Mouse (Mus musculus): ENCODE data around the gene Tmem128.

Gene Tmem128
- long read RNA-seq, experiment 1, transcript Tmem128-201 (5 exons, 1,291 nt) = major isoform, 20 of 23 reads
- long read RNA-seq, experiment 1, partial matches to known transcripts = 0 of 23 reads
- long read RNA-seq, experiment 1, other reads (novel, unspliced or antisense) = 0 of 23 reads
- long read RNA-seq, experiment 2, transcript Tmem128-201 (5 exons, 1,291 nt) = major isoform, 16 of 23 reads
- long read RNA-seq, experiment 2, partial matches to known transcripts = 0 of 23 reads
- long read RNA-seq, experiment 2, other reads (novel, unspliced or antisense) = 1 of 23 reads

- intact Hi-C loops (cut with DNase I) = no loop called here
Measured at GRCm38 (mm10) chr5:38260107-38260682, at the start of gene Tmem128. Gene Tmem128, plus strand, starts transcription at chr5:38260185.

- intact Hi-C loops (cut with DNase I) = no loop called here
Measured at GRCm38 (mm10) chr5:38211691-38212090, 48.3 kb upstream of the Tmem128 start.

GRCm38 (mm10) chr5:38213009-38213408, 47.0 kb upstream of the Tmem128 start:
- intact Hi-C loops (cut with DNase I) = no loop called here

- intact Hi-C loops (cut with DNase I) = no loop called here
Measured at GRCm38 (mm10) chr5:38219771-38220307, 40.1 kb upstream of the Tmem128 start.

GRCm38 (mm10) chr5:38220328-38220912, 39.6 kb upstream of the Tmem128 start, which contains the start of the genes Zbtb49 and Lyar:
Gene Zbtb49, minus strand, starts transcription at chr5:38220457.
Gene Lyar, plus strand, starts transcription at chr5:38220470.
- intact Hi-C loops (cut with DNase I) = no loop called here

- intact Hi-C loops (cut with DNase I) = no loop called here
Measured at GRCm38 (mm10) chr5:38235422-38235821, 24.6 kb upstream of the Tmem128 start.

- intact Hi-C loops (cut with DNase I) = no loop called here
Measured at GRCm38 (mm10) chr5:38236627-38237026, 23.4 kb upstream of the Tmem128 start.

GRCm38 (mm10) chr5:38240727-38241472, 19.1 kb upstream of the Tmem128 start:
- intact Hi-C loops (cut with DNase I) = no loop called here

GRCm38 (mm10) chr5:38241473-38241834, 18.5 kb upstream of the Tmem128 start:
- intact Hi-C loops (cut with DNase I) = no loop called here

- intact Hi-C loops (cut with DNase I) = no loop called here
Measured at GRCm38 (mm10) chr5:38241966-38242365, 18.0 kb upstream of the Tmem128 start.

GRCm38 (mm10) chr5:38255195-38255594, 4.8 kb upstream of the Tmem128 start:
- intact Hi-C loops (cut with DNase I) = no loop called here

- intact Hi-C loops (cut with DNase I) = no loop called here
Measured at GRCm38 (mm10) chr5:38255644-38256043, 4.3 kb upstream of the Tmem128 start.

GRCm38 (mm10) chr5:38256551-38256950, 3.4 kb upstream of the Tmem128 start:
- intact Hi-C loops (cut with DNase I) = no loop called here

- intact Hi-C loops (cut with DNase I) = no loop called here
Measured at GRCm38 (mm10) chr5:38258034-38258772, 1.8 kb upstream of the Tmem128 start.

GRCm38 (mm10) chr5:38258773-38259146, 1.2 kb upstream of the Tmem128 start:
- intact Hi-C loops (cut with DNase I) = no loop called here

- intact Hi-C loops (cut with DNase I) = no loop called here
Measured at GRCm38 (mm10) chr5:38259455-38260106, 404 bp upstream of the Tmem128 start.

GRCm38 (mm10) chr5:38270942-38271341, 11.0 kb downstream of the Tmem128 start:
- intact Hi-C loops (cut with DNase I) = no loop called here

- intact Hi-C loops (cut with DNase I) = no loop called here
Measured at GRCm38 (mm10) chr5:38273831-38274230, 13.8 kb downstream of the Tmem128 start.

- intact Hi-C loops (cut with DNase I) = no loop called here
Measured at GRCm38 (mm10) chr5:38275771-38276170, 15.8 kb downstream of the Tmem128 start, which contains the start of gene Otop1. Gene Otop1, plus strand, starts transcription at chr5:38275972.

GRCm38 (mm10) chr5:38276451-38276850, 16.5 kb downstream of the Tmem128 start:
- intact Hi-C loops (cut with DNase I) = no loop called here
